Mouse (Mus musculus): Measurements from ENCODE around the gene Ccl20. TPM values are rescaled to one million over a fixed set of nuclear protein-coding genes. Genes with fewer than 3 reads are reported as not detected.

Ccl20 gene
- polyA plus RNA-seq, 1 experiment from 2014 or later, result 0.37 TPM

DNA sequence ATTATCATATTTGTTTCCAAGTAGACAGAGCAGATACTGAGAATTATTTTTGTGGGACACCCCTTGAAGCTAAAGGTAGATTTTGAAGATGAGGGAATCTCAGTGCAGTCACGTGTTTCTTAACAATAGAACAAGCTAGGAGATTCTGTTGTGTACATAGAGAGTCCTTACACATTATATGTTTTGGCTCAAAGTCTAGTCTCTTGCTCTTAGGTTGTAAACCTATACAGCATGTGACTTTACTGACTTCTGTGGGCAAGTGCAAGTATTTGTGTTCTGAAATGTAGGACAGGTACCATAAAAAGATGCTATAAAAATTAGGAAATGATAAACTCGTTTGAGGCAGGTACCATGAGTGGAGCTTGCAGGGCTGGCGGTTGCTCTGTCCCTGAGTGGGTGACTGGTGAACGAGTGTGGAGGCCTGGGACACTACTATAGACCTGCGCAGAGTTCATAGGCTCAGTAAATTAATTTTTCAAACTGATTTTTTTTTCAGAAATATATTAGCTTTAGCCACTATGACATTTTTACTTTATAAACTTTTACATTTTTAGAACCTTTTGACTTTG is 9.1 kb upstream of the Ccl20 start:
- H3K27ac ChIP-seq (ENCODE audit: low read length), result no peak overlapping the region
- no peak for TF ChIP-seq EP300 (IDR thresholded peaks at IDR 0.05)
- TF ChIP-seq CTCF (IDR thresholded peaks at IDR 0.05), result no peak
- no peak for ATAC-seq
- WGBS, result 68% methylated on average over 5 of the region's 5 CpGs
- no peak overlapping the region for H3K4me3 ChIP-seq (ENCODE audit: low read depth, low read length)
- no peaks in the 10 kb centered on the region for H3K36me3 ChIP-seq (ENCODE audit: insufficient read depth, low read length)
- no peaks in the 10 kb centered on the region for H3K27me3 ChIP-seq (replicated peaks; ENCODE audit: insufficient read depth, low read length)
- H3K4me2 ChIP-seq (replicated peaks; ENCODE audit: low read depth, low read length), result no peak overlapping the region
- no peaks in the 10 kb centered on the region for H3K9me3 ChIP-seq (ENCODE audit: low read length)
- no peak overlapping the region for H3K9ac ChIP-seq (replicated peaks; ENCODE audit: low read depth)
- H3K4me1 ChIP-seq (ENCODE audit: insufficient read depth, low read depth, low read length), result no peaks in the 10 kb centered on the region
- no peak for DNase-seq (ENCODE audit: low spot score)

DNA sequence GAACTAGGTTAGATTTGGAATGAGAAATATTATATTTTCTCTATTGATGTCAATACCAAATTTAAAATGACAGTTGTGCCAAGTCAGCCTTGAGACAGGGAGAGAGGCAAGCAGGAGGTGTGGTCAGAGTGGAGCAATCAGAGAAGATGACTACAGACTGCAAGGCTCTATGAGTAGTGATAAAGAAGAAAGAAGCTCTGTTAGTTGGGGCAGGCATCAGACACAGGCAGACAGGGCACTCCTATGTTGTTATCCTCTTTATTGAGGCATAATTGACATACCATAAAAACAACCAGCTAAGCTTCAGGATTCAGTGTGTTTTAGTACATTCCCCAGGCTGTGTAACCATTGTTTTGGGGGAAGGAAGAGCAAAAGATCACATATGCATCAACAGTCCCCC is 5.6 kb upstream of the Ccl20 start:
- TF ChIP-seq CTCF (IDR thresholded peaks at IDR 0.05) (no peak), EP300 (IDR thresholded peaks at IDR 0.05) (no peak)
- Histone ChIP-seq H3K4me3 (ENCODE audit: low read depth, low read length) (no peak overlapping the region), H3K4me2 (replicated peaks; ENCODE audit: low read depth, low read length) (no peak overlapping the region), H3K9ac (replicated peaks; ENCODE audit: low read depth) (no peak overlapping the region), H3K36me3 (ENCODE audit: insufficient read depth, low read length) (no peaks in the 10 kb centered on the region), H3K9me3 (ENCODE audit: low read length) (no peaks in the 10 kb centered on the region), H3K4me1 (ENCODE audit: insufficient read depth, low read depth, low read length) (no peaks in the 10 kb centered on the region), H3K27ac (ENCODE audit: low read length) (no peak overlapping the region), H3K27me3 (replicated peaks; ENCODE audit: insufficient read depth, low read length) (no peaks in the 10 kb centered on the region)
- DNase-seq (ENCODE audit: low spot score), result no peak
- ATAC-seq, result no peak

DNA sequence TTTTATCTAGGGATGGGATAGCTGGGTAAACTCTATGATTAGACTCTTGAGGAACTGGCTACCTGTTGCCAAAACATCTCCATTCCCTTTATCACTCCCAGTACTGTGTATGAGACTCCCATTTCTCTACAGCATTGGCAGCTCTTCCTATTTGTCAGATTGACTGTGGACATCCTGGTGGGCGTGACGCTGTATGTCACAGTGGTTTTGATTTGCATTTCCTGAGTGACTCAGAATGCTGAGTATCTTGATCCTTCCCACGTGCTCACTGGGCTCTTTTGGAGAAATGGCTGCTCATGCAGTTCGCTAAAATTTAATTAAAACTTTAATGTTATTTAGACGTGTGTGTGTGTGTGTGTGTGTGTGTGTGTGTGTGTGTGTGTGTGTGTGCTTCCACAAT is 4.8 kb upstream of the Ccl20 start:
- H3K4me1 ChIP-seq (ENCODE audit: insufficient read depth, low read depth, low read length), result no peaks in the 10 kb centered on the region
- no peak for TF ChIP-seq EP300 (IDR thresholded peaks at IDR 0.05)
- TF ChIP-seq CTCF (IDR thresholded peaks at IDR 0.05), result no peak
- ATAC-seq, result no peak

DNA sequence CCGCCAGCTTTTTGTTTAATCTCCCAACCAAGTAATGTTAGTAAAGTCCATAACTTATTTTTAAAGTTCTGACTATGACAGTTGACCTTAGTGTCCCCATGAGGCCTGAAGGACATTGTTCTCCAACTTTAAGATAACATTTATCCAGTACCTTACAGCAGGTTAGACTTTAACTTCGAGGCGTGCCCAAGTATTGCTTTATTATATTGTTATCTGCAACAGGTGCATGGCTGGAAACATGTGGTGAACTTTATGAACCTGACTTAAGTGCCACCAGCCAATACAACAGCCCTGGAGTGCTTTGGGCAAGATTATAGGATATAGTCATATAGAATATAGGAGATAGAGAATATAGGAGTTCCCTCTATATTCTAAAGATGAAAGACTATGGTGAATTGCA is 651 bp downstream of the Ccl20 start:
- WGBS, result 86% methylated on average over 3 of the region's 3 CpGs
- H3K36me3 ChIP-seq (ENCODE audit: insufficient read depth, low read length), result no peaks in the 10 kb centered on the region
- H3K4me2 ChIP-seq (replicated peaks; ENCODE audit: low read depth, low read length), result no peak overlapping the region
- H3K4me1 ChIP-seq (ENCODE audit: insufficient read depth, low read depth, low read length), result no peaks in the 10 kb centered on the region
- H3K27ac ChIP-seq (ENCODE audit: low read length), result no peak overlapping the region
- DNase-seq (ENCODE audit: low spot score), result no peak
- no peak for TF ChIP-seq EP300 (IDR thresholded peaks at IDR 0.05)
- no peak for TF ChIP-seq CTCF (IDR thresholded peaks at IDR 0.05)
- ATAC-seq, result no peak
- no peak overlapping the region for H3K9ac ChIP-seq (replicated peaks; ENCODE audit: low read depth)
- no peaks in the 10 kb centered on the region for H3K9me3 ChIP-seq (ENCODE audit: low read length)
- no peak overlapping the region for H3K4me3 ChIP-seq (ENCODE audit: low read depth, low read length)
- no peaks in the 10 kb centered on the region for H3K27me3 ChIP-seq (replicated peaks; ENCODE audit: insufficient read depth, low read length)

More for the DNA sequence above, 4.8 kb upstream of the Ccl20 start:
- Histone ChIP-seq H3K4me2 (replicated peaks; ENCODE audit: low read depth, low read length) (no peak overlapping the region), H3K27ac (ENCODE audit: low read length) (no peak overlapping the region), H3K9me3 (ENCODE audit: low read length) (no peaks in the 10 kb centered on the region), H3K4me3 (ENCODE audit: low read depth, low read length) (no peak overlapping the region), H3K36me3 (ENCODE audit: insufficient read depth, low read length) (no peaks in the 10 kb centered on the region), H3K27me3 (replicated peaks; ENCODE audit: insufficient read depth, low read length) (no peaks in the 10 kb centered on the region), H3K9ac (replicated peaks; ENCODE audit: low read depth) (no peak overlapping the region)
- 55% methylated on average over 5 of the region's 5 CpGs for WGBS
- DNase-seq (ENCODE audit: low spot score), result no peak

DNA sequence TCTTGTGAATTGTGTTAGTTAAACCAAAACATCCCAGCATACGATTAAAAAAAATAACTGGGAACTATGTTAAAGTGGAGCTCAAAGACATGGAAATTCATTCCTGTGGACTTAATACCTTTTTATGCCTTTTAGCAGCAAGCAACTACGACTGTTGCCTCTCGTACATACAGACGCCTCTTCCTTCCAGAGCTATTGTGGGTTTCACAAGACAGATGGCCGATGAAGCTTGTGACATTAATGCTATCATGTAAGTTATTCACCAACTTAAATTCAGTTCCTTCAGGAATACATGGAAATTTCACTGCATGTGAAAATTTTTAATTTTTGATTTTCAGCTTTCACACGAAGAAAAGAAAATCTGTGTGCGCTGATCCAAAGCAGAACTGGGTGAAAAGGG is 1.1 kb downstream of the Ccl20 start:
- no peaks in the 10 kb centered on the region for H3K9me3 ChIP-seq (ENCODE audit: low read length)
- no peaks in the 10 kb centered on the region for H3K27me3 ChIP-seq (replicated peaks; ENCODE audit: insufficient read depth, low read length)
- DNase-seq (ENCODE audit: low spot score) (no peak), ATAC-seq (no peak)
- no peak overlapping the region for H3K27ac ChIP-seq (ENCODE audit: low read length)
- no peak overlapping the region for H3K9ac ChIP-seq (replicated peaks; ENCODE audit: low read depth)
- no peaks in the 10 kb centered on the region for H3K36me3 ChIP-seq (ENCODE audit: insufficient read depth, low read length)
- WGBS, result 89% methylated on average over 7 of the region's 7 CpGs
- H3K4me1 ChIP-seq (ENCODE audit: insufficient read depth, low read depth, low read length), result no peaks in the 10 kb centered on the region
- TF ChIP-seq EP300 (IDR thresholded peaks at IDR 0.05) (no peak), CTCF (IDR thresholded peaks at IDR 0.05) (no peak)
- H3K4me2 ChIP-seq (replicated peaks; ENCODE audit: low read depth, low read length), result no peak overlapping the region
- no peak overlapping the region for H3K4me3 ChIP-seq (ENCODE audit: low read depth, low read length)

DNA sequence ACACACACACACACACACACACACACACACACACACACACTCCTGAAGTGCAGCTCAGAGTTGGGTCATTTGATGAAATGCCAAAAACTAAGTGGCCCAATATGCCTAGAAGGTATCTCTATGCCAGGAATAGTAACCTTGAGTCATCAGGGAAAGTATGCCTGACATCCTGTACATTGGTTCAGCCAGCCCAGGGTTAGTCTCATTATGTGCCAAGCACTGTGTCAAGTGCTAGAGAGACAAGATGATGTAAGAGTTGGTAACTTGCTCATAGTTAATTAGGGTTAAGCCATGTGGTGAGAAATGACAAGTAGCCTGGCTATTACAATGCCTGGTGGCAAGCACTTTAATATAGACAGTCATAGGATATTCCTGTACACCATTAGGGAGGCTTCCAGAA is 3.3 kb downstream of the Ccl20 start:
- no peak overlapping the region for H3K27ac ChIP-seq (ENCODE audit: low read length)
- ATAC-seq, result 0 out of 2 replicates have a peak, but pooled peaks have one; percentile 19
- no peak for DNase-seq (ENCODE audit: low spot score)

DNA sequence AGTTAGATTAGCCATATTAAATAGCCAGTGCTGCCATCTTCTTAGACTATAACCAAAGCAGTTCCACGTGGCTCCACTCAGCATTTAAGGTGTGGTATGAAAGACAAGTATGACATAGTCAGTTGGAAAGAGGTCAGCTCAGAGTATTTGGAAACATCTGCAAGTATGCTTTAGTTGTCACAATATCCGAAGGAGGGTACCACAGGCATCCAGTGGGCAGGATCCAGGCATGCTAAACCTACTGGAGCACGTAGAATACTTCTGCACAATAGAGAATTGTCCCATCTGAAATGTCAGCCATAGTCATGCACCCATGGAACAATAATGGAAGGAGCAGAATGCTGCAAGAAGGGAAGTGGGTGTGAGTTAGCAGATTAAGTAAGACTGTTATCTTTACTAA is 3.7 kb downstream of the Ccl20 start:
- no peaks in the 10 kb centered on the region for H3K27me3 ChIP-seq (replicated peaks; ENCODE audit: insufficient read depth, low read length)

More for the DNA sequence above, 3.3 kb downstream of the Ccl20 start:
- no peak overlapping the region for H3K4me3 ChIP-seq (ENCODE audit: low read depth, low read length)
- TF ChIP-seq CTCF (IDR thresholded peaks at IDR 0.05) (no peak), EP300 (IDR thresholded peaks at IDR 0.05) (0 out of 2 replicates have a peak, but pooled peaks have one; percentile 14)
- no peaks in the 10 kb centered on the region for H3K9me3 ChIP-seq (ENCODE audit: low read length)
- no peak overlapping the region for H3K4me2 ChIP-seq (replicated peaks; ENCODE audit: low read depth, low read length)
- no peaks in the 10 kb centered on the region for H3K27me3 ChIP-seq (replicated peaks; ENCODE audit: insufficient read depth, low read length)
- H3K36me3 ChIP-seq (ENCODE audit: insufficient read depth, low read length), result no peaks in the 10 kb centered on the region
- H3K4me1 ChIP-seq (ENCODE audit: insufficient read depth, low read depth, low read length), result no peaks in the 10 kb centered on the region
- H3K9ac ChIP-seq (replicated peaks; ENCODE audit: low read depth), result no peak overlapping the region

More for the DNA sequence above, 3.7 kb downstream of the Ccl20 start:
- ATAC-seq (no peak), DNase-seq (ENCODE audit: low spot score) (no peak)
- Histone ChIP-seq H3K9ac (replicated peaks; ENCODE audit: low read depth) (no peak overlapping the region), H3K4me2 (replicated peaks; ENCODE audit: low read depth, low read length) (no peak overlapping the region), H3K27ac (ENCODE audit: low read length) (no peak overlapping the region), H3K36me3 (ENCODE audit: insufficient read depth, low read length) (no peaks in the 10 kb centered on the region), H3K9me3 (ENCODE audit: low read length) (no peaks in the 10 kb centered on the region), H3K4me1 (ENCODE audit: insufficient read depth, low read depth, low read length) (no peaks in the 10 kb centered on the region), H3K4me3 (ENCODE audit: low read depth, low read length) (no peak overlapping the region)
- 71% methylated on average over 3 of the region's 3 CpGs for WGBS
- TF ChIP-seq EP300 (IDR thresholded peaks at IDR 0.05) (no peak), CTCF (IDR thresholded peaks at IDR 0.05) (no peak)
